Mouse (Mus musculus) kidney, adult 2 months (tissue): ENCODE measurements around the gene Hsf5.

ENCODE experiments used
- CTCF ChIP-seq: fragments of 200-500 bp; conservative IDR thresholded peaks from 2 replicates; pipeline ENCODE4 v1.5.1; 2011; ENCODE audit warnings: low read depth, mild to moderate bottlenecking, control low read depth, low read length, moderate library complexity, mixed read lengths; ENCODE audit not compliant: insufficient read depth, insufficient read length
- POLR2A ChIP-seq: fragments of 200-500 bp; IDR thresholded peaks from one replicate; pipeline ENCODE4 v1.6.1; 2011; ENCODE audit warnings: low read depth, low read length, control low read depth

GRCm38 (mm10) chr11:87595976-87596375, 21.0 kb upstream of the Hsf5 start:
- TF ChIP-seq POLR2A, result no peak
- no peak for TF ChIP-seq CTCF
